Mouse (Mus musculus) limb, embryonic 15.5 days (tissue): Measurements from ENCODE around the gene Uchl3. TPM values are rescaled to one million over a fixed set of nuclear protein-coding genes. Genes with fewer than 3 reads are reported as not detected.

Experiments
- polyA plus RNA-seq: library from polyadenylated mRNA; unstranded; fragments of >200 nt; fragmentation: Nextera tagmentation; extraction: Ambion mirVana; gene quantifications from 2 replicates; pipeline ENCODE4 v1.2.1, GENCODE M21; 2015

Gene Uchl3
- polyA plus RNA-seq, 1 experiment from 2014 or later = 112 TPM

Other genes starting within 250 kb of the Uchl3 start
- 11.5 and 12.5 TPM in 2 replicates for gene Tbc1d4, start 44.8 kb upstream of the Uchl3 start, polyA plus RNA-seq
- gene Commd6, start 13.3 kb upstream of the Uchl3 start, polyA plus RNA-seq = 87.8 and 89.9 TPM in 2 replicates
- 4.7 and 6.2 TPM in 2 replicates for gene Gm9922, start 75.8 kb downstream of the Uchl3 start, polyA plus RNA-seq
- 35.4 and 41.6 TPM in 2 replicates for gene Lmo7, start 76.0 kb downstream of the Uchl3 start, polyA plus RNA-seq